Mouse (Mus musculus) E14TG2a.4 (cell line): ENCODE data around the gene Trpv4.

Experiments
- CTCF ChIP-seq: conservative IDR thresholded peaks from 2 replicates; pipeline ENCODE4 v1.5.1; 2014; ENCODE audit warnings: low read length
- NANOG ChIP-seq: IDR thresholded peaks from 2 replicates; pipeline ENCODE4 v1.6.1; 2014; ENCODE audit warnings: borderline replicate concordance, low read length, mixed read lengths

DNA sequence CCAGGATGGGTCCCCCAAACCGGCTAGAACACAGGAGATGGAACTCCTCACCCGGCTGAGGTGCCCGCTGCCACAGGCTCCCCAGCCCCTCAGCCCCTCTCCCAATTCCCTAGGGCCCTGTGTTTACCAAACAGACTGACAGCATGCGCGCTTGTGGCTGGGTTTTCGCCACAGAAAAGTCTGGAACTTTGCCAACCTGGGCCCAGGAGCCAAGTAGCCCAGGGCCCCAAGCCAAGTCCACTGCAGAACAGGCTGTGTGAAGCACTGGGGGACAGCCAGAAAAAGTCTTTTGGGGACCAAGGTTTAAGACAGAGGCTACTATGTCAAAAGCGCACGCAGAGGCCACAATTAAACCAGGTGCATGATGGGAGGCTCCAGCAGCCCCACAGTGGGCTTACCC, 50.6 kb downstream of the Trpv4 start:
- TF ChIP-seq CTCF (no peak), NANOG (no peak)
